In genomic region chr5:120510982-120511642, GRCm38 (mm10) we compare ENCODE assay signal across 8 mouse cellular contexts. TPM values are rescaled to one million over a fixed set of nuclear protein-coding genes. Genes with fewer than 3 reads are reported as not detected.
DNase-seq lines count a peak whose midpoint lies in the region; ATAC-seq lines count a peak whose summit lies in the region.

Slc8b1 (plus strand) TSS chr5:120511168.

- peak; percentile 89 for ATAC-seq in embryonic facial prominence, embryonic 15.5 days (ENCODE audit: insufficient number of reproducible peaks, low FRiP score, low TSS enrichment, low read depth)
- ATAC-seq in kidney, embryonic 14.5 days (ENCODE audit: low FRiP score, low TSS enrichment): peak; percentile 93
- ATAC-seq in limb, embryonic 15.5 days (ENCODE audit: insufficient number of reproducible peaks, low FRiP score, low TSS enrichment, low read depth): peak; percentile 82

- peak within 1 kb of the TSS; percentile 37 for H3K9ac ChIP-seq in embryonic facial prominence, embryonic 15.5 days
- peak within 1 kb of the TSS; percentile 52; the same call in 1 of the 2 replicates for H3K9ac ChIP-seq in kidney, embryonic 14.5 days (ENCODE audit: low read depth, low read length)
- peak within 1 kb of the TSS; percentile 24; the same call in 1 of the 2 replicates for H3K9ac ChIP-seq in limb, embryonic 15.5 days

- H3K9me3 ChIP-seq in embryonic facial prominence, embryonic 15.5 days (replicated peaks): no peaks in the 10 kb centered on the region
- no peaks in the 10 kb centered on the region for H3K9me3 ChIP-seq in kidney, embryonic 14.5 days (ENCODE audit: control insufficient read depth, low read length)
- H3K9me3 ChIP-seq in limb, embryonic 15.5 days: no peaks in the 10 kb centered on the region

- H3K27me3 ChIP-seq in embryonic facial prominence, embryonic 15.5 days: no peaks in the 10 kb centered on the region
- no peaks in the 10 kb centered on the region for H3K27me3 ChIP-seq in kidney, embryonic 14.5 days (ENCODE audit: control insufficient read depth, insufficient read depth, low read length)
- H3K27me3 ChIP-seq in limb, embryonic 15.5 days: no peaks in the 10 kb centered on the region

- H3K4me2 ChIP-seq in embryonic facial prominence, embryonic 15.5 days (replicated peaks): peak within 1 kb of the TSS; percentile 81
- H3K4me2 ChIP-seq in kidney, embryonic 14.5 days (replicated peaks; ENCODE audit: low read depth, low read length): peak within 1 kb of the TSS; percentile 68
- H3K4me2 ChIP-seq in limb, embryonic 15.5 days: peak within 1 kb of the TSS; percentile 66

- H3K27ac ChIP-seq in embryonic facial prominence, embryonic 15.5 days (replicated peaks): 0 out of 2 replicates have a peak within 1 kb of the TSS, but pooled peaks have one; percentile 60
- no peak within 1 kb of the TSS for H3K27ac ChIP-seq in kidney, embryonic 14.5 days (ENCODE audit: low read depth, low read length)
- peak within 1 kb of the TSS; percentile 1; the same call in 1 of the 2 replicates for H3K27ac ChIP-seq in limb, embryonic 15.5 days

- WGBS in embryonic facial prominence, embryonic 15.5 days: under 1% methylated on average over 36 of the region's 36 CpGs
- 1% methylated on average over 35 of the region's 36 CpGs for WGBS in kidney, embryonic 14.5 days
- under 1% methylated on average over 36 of the region's 36 CpGs for WGBS in limb, embryonic 15.5 days

- H3K4me3 ChIP-seq in embryonic facial prominence, embryonic 15.5 days (replicated peaks): peak within 1 kb of the TSS; percentile 63
- peak within 1 kb of the TSS; percentile 53 for H3K4me3 ChIP-seq in kidney, embryonic 14.5 days (ENCODE audit: low read length)
- H3K4me3 ChIP-seq in limb, embryonic 15.5 days: peak within 1 kb of the TSS; percentile 55

- DNase-seq in 3T3-L1 (ENCODE audit: low read depth, low spot score): peak; percentile 94
- peak; percentile 88 to 93 for DNase-seq in adrenal gland, postnatal 4 days (ENCODE audit: low spot score in 2 of 2)
- DNase-seq in heart, adult 9 months (ENCODE audit: low spot score in 2 of 2): peak; percentile 95 to 97
- DNase-seq in monocyte, adult 2 months (ENCODE audit: low read depth in 1 of 2, low spot score in 2 of 2): peak; percentile 90 to 99
- DNase-seq in spleen, postnatal 36 days (ENCODE audit: low spot score in 2 of 2): peak; percentile 94 to 95

- H3K36me3 ChIP-seq in embryonic facial prominence, embryonic 15.5 days: no peaks in the 10 kb centered on the region
- no peaks in the 10 kb centered on the region for H3K36me3 ChIP-seq in kidney, embryonic 14.5 days (ENCODE audit: control insufficient read depth, insufficient read depth, low read length)
- H3K36me3 ChIP-seq in limb, embryonic 15.5 days: no peaks in the 10 kb centered on the region

- H3K4me1 ChIP-seq in embryonic facial prominence, embryonic 15.5 days: peaks cover 54% of the 10 kb centered on the region
- peaks cover 28% of the 10 kb centered on the region for H3K4me1 ChIP-seq in kidney, embryonic 14.5 days (ENCODE audit: control insufficient read depth, insufficient read depth, low read length)
- H3K4me1 ChIP-seq in limb, embryonic 15.5 days: peaks cover 53% of the 10 kb centered on the region

RNA-seq across cellular contexts. Expression of gene Slc8b1, which starts in this region (rescaled TPM):
- total RNA-seq in adrenal gland, postnatal 4 days (2021): 10 to 100 TPM; 29.6 to 31.7 TPM
- polyA plus RNA-seq in embryonic facial prominence, embryonic 15.5 days (2015; fragmentation: Nextera tagmentation; extraction: Ambion mirVana): 9.0 and 9.3 TPM in 2 replicates
- polyA plus RNA-seq in kidney, embryonic 14.5 days (2014; fragmentation: Nextera tagmentation; extraction: Ambion mirVana): 4.5 and 6.0 TPM in 2 replicates
- 12.0 and 13.4 TPM in 2 replicates for polyA plus RNA-seq in limb, embryonic 15.5 days (2015; fragmentation: Nextera tagmentation; extraction: Ambion mirVana)
